Mouse (Mus musculus) lung, adult 2 months (tissue): ENCODE measurements around the gene Serpina3c. TPM values are rescaled to one million over a fixed set of nuclear protein-coding genes. Genes with fewer than 3 reads are reported as not detected.
"Not testable (repeated sequence)": the region's sequence is repeated elsewhere in the genome, so short reads cannot be mapped to it uniquely, and the experiment has no call there.

Source experiments
- DNase-seq: peaks from one replicate; pipeline ENCODE4 v3.0.0; 2022
- H3K4me1 ChIP-seq: fragments of 200-500 bp; 2 replicates; pipeline ENCODE4 v1.6.1; 2011; ENCODE audit warnings: low read length; ENCODE audit not compliant: control insufficient read depth, insufficient read depth
- H3K4me3 ChIP-seq: fragments of 200-500 bp; replicated peaks from 2 replicates; pipeline ENCODE3; 2011; ENCODE audit warnings: low read depth, mild to moderate bottlenecking, control low read depth, low read length; ENCODE audit errors: extremely low read depth
- CTCF ChIP-seq: fragments of 200-500 bp; IDR thresholded peaks from 2 replicates; pipeline ENCODE4 v1.5.1; 2011; ENCODE audit warnings: mild to moderate bottlenecking, low read length, control low read depth; ENCODE audit not compliant: insufficient read depth
- POLR2A ChIP-seq: fragments of 200-500 bp; IDR thresholded peaks from 2 replicates; pipeline ENCODE4 v1.6.1; 2011; ENCODE audit warnings: low read depth, mild to moderate bottlenecking, control low read depth, low read length, borderline replicate concordance; ENCODE audit errors: extremely low read depth
- WGBS: fragments of 180-500 bp; shearing (Covaris S2); methylation state at CpG from one replicate; pipeline ENCODE4 v1.1.7; 2018; 5-methylcytosine and 5-hydroxymethylcytosine counted together
- polyA plus RNA-seq: library from polyadenylated mRNA; depleted of rRNA; stranded (reverse); fragments of >200 nt; gene quantifications from 2 replicates; pipeline ENCODE4 v1.2.3, GENCODE M21; 2012; rRNA removed

Serpina3c gene
- polyA plus RNA-seq, 1 experiment, result 12.0 TPM

DNA sequence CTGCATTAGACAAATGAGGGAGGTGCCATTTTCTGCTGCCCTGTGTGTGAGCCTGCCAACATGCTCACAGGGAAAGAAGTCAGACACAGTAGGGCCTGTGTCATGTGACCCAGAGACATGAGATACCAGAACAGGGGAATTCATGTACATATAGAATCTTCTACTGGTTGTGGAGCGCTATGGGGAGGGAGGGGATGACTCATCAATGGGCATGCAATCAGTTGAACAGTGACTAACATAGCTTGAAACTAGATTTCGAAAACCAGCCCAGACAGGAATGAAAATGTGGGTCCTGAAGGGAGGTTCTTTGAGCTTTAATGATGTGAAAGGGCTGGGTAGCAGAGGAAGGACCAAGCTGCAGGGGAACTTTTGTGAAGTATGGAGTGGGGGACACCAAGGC is 29.7 kb downstream of the Serpina3c start:
- WGBS, result 69% methylated on average over 2 of the region's 2 CpGs
- Histone ChIP-seq H3K4me1 (no peaks in the 10 kb centered on the region), H3K4me3 (no peak overlapping the region)
- TF ChIP-seq POLR2A, result no peak
- no peak for TF ChIP-seq CTCF
- no peak for DNase-seq

DNA sequence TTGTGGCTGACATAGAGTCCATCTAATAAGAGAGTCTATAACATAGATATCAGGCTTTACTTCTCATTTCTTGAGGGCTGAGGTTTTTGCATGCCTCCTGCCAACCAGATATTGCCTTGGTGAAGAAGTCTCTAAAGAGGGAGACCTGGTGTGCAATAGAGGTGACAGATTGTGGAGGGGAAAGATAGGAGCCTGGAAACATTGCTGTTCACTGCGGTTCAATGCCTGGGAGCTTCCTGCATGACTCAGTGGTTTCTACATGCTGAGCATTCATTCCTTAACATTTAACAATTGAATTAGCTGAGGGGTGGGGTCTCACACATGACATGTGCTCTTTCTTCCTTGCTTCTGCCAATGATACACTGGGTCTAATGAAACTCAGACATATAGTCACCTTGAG is 30.6 kb downstream of the Serpina3c start:
- no peak for TF ChIP-seq CTCF
- TF ChIP-seq POLR2A, result no peak
- DNase-seq, result no peak
- WGBS, result 70% methylated on average over 1 of the region's 1 CpGs
- no peaks in the 10 kb centered on the region for H3K4me1 ChIP-seq
- H3K4me3 ChIP-seq, result no peak overlapping the region

DNA sequence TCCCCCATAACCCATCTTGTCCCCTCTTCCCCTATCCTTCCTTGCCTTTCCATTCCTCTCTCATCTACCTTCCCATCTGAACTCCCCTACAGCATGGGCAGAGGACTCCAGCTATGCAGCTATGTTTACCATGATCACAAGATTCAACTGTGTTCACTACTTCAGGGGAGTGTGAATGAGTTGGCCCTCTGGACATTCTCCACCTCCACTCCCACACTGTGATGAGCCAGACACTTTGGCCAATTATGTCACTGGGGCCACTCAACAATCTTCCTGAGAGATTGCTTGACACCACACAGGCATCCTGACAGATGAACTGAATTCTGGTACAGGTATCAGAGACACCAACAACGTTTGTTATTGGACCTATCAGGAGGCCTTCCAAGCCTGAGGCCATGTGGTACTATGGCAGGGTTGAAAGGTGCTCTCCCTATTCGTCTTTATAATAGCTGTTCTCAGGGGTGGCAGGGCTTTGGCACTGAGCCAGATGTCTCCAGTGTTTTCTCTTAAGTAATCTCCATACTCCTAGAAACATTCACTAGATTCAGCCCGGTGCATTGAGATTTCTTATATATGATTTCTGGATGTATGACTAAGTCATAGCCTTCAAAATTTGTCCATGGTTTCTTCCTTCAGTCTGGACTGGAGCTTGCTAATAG is 38.6 kb downstream of the Serpina3c start:
- H3K4me3 ChIP-seq, result no peak overlapping the region
- TF ChIP-seq POLR2A, result no peak
- no peak for TF ChIP-seq CTCF
- WGBS, result 42% methylated on average over 3 of the region's 3 CpGs
- DNase-seq, result no peak
- no peaks in the 10 kb centered on the region for H3K4me1 ChIP-seq

DNA sequence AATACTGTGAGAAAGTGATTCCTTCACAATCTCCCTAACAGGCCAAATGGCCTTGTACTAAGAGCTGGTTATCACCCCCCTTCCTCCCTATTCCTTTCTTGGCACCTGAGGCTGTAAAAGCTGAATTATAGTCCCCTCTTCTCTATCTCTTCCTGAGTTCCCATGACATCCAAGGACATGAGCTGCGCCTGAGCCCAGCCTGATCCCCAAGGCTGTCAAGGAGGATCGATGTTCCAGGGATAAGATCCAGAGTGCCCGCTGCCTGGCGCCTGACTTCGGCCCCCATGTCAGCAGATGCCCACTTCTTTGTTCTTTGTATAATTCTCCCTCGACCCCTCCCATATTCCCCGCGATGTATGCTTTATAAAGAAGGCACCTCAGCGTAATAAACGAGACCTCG is 41.3 kb downstream of the Serpina3c start, which contains the start of gene Serpina3a:
Serpina3a (plus strand) TSS at position 392 of the 400 bp plus-strand sequence.
- 83% methylated on average over 11 of the region's 11 CpGs for WGBS
- DNase-seq, H3K4me3 ChIP-seq, H3K4me1 ChIP-seq: not testable (repeated sequence)

DNA sequence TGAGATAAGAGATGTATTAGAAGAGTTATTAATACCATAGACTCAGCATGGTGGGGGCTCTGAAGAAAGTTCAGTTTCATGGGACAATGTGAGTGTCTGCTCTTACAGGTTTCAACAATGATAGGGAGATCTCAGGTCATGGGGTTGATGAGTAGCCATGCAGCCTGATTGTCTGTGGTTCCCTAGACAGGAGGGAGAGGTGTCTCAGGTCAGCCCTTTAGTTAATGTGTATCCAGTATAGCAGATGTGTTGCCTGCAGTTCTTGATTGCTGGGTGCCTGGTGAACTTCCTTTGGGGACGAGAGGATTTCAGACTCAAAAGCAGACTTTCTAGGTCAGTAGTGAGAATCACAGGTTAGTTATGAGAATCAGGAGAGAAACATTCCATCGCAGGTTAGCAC is 45.2 kb downstream of the Serpina3c start:
- H3K4me1 ChIP-seq, result no peaks in the 10 kb centered on the region
- H3K4me3 ChIP-seq, result no peak overlapping the region
- no peak for DNase-seq
- WGBS, result 69% methylated on average over 2 of the region's 2 CpGs
- TF ChIP-seq CTCF (no peak), POLR2A (no peak)

DNA sequence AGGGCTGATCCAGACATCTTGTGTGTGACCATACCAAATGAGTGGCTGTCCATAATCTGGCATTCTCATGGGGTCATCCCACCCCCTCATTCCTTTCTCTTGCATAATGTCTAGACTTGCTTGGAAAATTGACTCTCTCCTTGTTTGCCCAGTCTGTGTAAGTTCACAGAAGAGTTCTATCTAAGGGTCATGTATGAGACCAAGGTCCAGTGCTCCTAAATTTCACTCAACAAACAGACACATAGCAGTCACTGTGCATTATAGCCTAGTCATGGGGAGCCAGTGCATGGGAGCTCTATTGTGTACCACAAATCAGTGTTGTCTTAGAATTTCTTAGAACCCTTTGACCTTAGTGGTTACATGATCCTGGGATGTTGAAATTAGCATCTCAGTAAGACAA is 46.8 kb downstream of the Serpina3c start:
- no peak for TF ChIP-seq POLR2A
- TF ChIP-seq CTCF, result no peak
- Histone ChIP-seq H3K4me3 (no peak overlapping the region), H3K4me1 (no peaks in the 10 kb centered on the region)
- DNase-seq, result no peak

DNA sequence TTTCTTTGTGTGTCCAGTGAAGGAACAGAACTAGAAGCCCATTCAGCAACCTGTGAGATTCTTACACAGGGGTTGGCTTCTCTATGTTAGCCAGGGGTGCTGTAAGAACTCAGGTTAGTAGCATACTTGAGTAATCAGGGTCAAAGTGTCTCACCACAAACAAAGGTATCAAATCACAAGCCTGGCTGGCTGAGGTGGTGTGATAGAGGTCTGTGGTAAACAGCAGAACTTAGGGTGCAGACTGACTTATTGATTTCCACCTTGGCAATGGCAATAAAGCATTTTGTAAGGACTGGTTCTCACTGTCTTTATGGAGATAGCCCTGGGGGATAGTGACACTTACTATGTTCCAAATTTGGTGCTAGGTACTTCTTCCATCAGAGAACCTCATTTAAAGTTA is 47.8 kb downstream of the Serpina3c start:
- no peak for DNase-seq
- no peaks in the 10 kb centered on the region for H3K4me1 ChIP-seq
- no peak overlapping the region for H3K4me3 ChIP-seq
- TF ChIP-seq CTCF, result no peak
- no peak for TF ChIP-seq POLR2A

DNA sequence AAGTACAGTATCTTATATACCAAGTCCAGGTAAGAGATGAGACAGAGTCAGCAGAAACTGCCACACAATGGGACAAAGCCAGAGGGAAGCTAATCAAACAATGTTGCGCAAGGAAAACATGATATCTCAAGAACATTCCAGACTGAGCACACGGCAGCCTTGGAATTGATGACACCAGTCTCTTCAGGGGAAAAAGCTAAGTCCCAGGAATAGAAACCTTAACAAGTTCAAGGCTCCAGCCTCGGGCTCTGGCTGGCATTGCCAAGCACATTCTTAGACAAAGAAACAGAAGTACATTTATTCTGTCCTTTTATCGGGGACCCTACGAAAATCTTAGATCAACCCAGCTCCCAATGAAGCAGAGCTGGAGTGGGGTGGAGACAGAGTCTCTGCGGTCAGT is 52.9 kb downstream of the Serpina3c start, which contains the start of gene Serpina5:
Serpina5 (plus strand) TSS at position 346 of the 400 bp plus-strand sequence.
- Histone ChIP-seq H3K4me3 (no peak within 1 kb of the TSS), H3K4me1 (no peaks in the 10 kb centered on the region)
- no peak for DNase-seq
- 78% methylated on average over 6 of the region's 6 CpGs for WGBS
- TF ChIP-seq POLR2A (no peak), CTCF (no peak)

Other genes with a start within 250 kb of the Serpina3c start
- gene Serpina1c, start 249.0 kb downstream of the Serpina3c start, polyA plus RNA-seq, result 2.0 and 6.3 TPM in 2 replicates
- gene Serpina1e, start 194.9 kb downstream of the Serpina3c start, polyA plus RNA-seq, result 1.8 and 2.9 TPM in 2 replicates
- 0.15 TPM in 1 of 2 replicates, not detected in the other for gene Serpina11, start 163.9 kb downstream of the Serpina3c start, polyA plus RNA-seq
- 1.4 and 2.7 TPM in 2 replicates for gene Serpina9, start 140.1 kb downstream of the Serpina3c start, polyA plus RNA-seq
- gene Serpina12, start 109.4 kb downstream of the Serpina3c start, polyA plus RNA-seq, result 0.12 TPM in 1 of 2 replicates, not detected in the other
- gene Serpina5, start 52.8 kb downstream of the Serpina3c start, polyA plus RNA-seq, result not detected in 2 replicates
- not detected in 2 replicates for gene Serpina3a, start 41.1 kb downstream of the Serpina3c start, polyA plus RNA-seq
- 0.15 TPM in 1 of 2 replicates, not detected in the other for gene Serpina3b, start 25.9 kb downstream of the Serpina3c start, polyA plus RNA-seq
- 1.3 and 2.2 TPM in 2 replicates for gene Serpina3f, start 60.7 kb upstream of the Serpina3c start, polyA plus RNA-seq
- gene Serpina3g, start 82.4 kb upstream of the Serpina3c start, polyA plus RNA-seq, result 11.2 and 12.2 TPM in 2 replicates
- gene Serpina3i, start 109.3 kb upstream of the Serpina3c start, polyA plus RNA-seq, result 0.68 and 0.91 TPM in 2 replicates
- not detected in 2 replicates for gene Serpina3j, start 160.7 kb upstream of the Serpina3c start, polyA plus RNA-seq
- gene Serpina3k, start 184.6 kb upstream of the Serpina3c start, polyA plus RNA-seq, result 0.65 and 2.9 TPM in 2 replicates
- 1.1 and 1.9 TPM in 2 replicates for gene Serpina3m, start 184.6 kb upstream of the Serpina3c start, polyA plus RNA-seq